Mouse (Mus musculus) T-helper 17 cell (primary cell): ENCODE data around the gene Src.
"Not testable (repeated sequence)": the region's sequence is repeated elsewhere in the genome, so short reads cannot be mapped to it uniquely, and the experiment has no call there.

ENCODE experiments used
- in situ Hi-C, 2 experiments: fragments of 300-600 bp; cut with MboI, MseI; formaldehyde crosslinking; loops; 1 replicate in 1 of 2; 2 replicates in 1 of 2; pipeline ENCODE4 v1.15.1; 2025; ENCODE audit warnings: high pct_unique_total_duplicates in 2 of 2

The Src gene

DNA sequence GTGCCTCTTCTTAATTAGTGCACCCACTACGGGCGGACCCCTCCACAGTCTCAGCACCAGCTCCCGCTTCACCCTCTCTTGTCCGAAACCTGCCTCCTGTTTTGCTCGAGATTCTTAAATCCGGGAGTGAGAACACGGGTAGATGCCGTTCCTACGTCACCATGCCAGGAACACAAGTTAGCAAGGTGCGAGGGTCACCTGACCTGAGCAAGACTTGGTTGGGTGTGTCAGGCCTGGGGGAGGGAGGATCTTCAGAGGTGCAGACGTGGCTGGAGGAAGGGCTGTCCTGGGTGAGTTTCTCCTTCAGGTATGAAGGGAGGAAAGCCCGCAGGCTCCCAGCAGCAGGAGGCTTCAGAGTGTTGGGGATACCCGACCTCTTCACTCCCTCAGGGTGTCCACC, at the start of gene Src:
Src (plus strand) TSS at position 239 of the 400 bp plus-strand sequence.
- in situ Hi-C loops: loop anchor here in 1 of 2 experiments (10.0 kb wide), 1 partner anchor 1417 kb away; no protein-coding TSS in a partner anchor

DNA sequence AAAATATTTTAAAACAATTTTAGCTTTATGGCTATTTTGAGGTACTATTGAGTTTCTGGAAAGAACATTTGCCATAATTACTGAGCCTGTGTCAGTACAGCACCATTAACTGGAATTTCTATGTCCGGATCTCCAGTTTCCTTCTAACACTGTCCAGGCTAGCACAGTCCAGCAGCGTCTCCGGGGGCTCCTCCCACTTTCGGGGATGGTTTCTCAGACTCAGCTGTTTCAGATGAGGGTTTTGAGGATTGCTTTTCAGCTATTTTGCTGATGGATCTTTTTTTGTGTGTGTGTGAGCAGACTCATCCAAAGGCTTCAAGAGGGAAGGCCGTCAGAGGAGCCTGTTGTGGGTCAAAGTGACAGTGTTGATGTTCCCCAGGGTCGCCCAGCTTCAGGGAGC, 46.5 kb upstream of the Src start:
- in situ Hi-C loops: no loop called here

DNA sequence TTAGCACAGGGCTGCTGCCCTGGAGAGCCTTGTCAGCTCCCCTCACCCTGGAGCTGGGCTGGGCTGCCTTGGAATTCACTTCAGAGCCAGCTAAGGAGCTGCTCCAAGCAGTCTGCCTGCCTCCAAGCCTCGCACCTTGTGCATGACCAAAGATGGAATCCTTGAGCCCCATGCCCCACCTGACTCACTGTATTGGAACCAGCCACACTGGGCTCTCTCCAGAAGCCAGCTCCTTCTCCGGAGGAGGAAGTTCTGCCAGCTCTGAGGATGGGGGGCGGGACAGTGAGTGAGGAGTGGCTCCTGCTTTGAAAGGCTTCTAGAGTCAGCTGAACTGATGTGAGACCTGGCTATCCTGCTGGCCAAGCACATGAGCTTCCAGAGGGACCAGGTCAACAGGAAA, 44.6 kb upstream of the Src start:
- in situ Hi-C loops: no loop called here

GRCm38 (mm10) chr2:157375051-157375450, 43.2 kb upstream of the Src start:
- in situ Hi-C loops: no loop called here

GRCm38 (mm10) chr2:157375794-157376757, 42.2 kb upstream of the Src start:
- in situ Hi-C loops: no loop called here

DNA sequence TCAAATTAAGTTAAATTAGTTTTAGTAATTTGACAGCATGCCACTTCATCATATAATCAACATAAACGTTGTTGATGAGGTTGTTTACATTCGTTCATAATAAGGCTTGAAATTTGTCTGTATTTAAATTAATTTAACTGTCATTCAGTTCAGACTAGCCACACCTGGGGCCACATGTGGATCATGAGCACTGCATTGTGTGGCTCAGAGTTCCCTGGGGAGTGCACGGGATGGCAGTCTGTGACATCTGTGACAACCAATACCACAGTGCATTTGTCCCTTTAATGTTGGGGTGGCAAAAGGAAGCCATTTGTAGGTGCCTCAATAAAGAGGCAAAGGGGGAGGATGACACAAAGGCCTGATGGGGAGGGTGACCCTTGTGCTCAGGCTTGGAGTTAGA, 41.2 kb upstream of the Src start:
- in situ Hi-C loops: no loop called here

- in situ Hi-C loops: no loop called here
Measured at GRCm38 (mm10) chr2:157384836-157385235, 33.4 kb upstream of the Src start.

GRCm38 (mm10) chr2:157388901-157389590, 29.2 kb upstream of the Src start:
- in situ Hi-C loops: not testable (repeated sequence)

- in situ Hi-C loops: no loop called here
Measured at GRCm38 (mm10) chr2:157389591-157389921, 28.7 kb upstream of the Src start.

GRCm38 (mm10) chr2:157392331-157392730, 25.9 kb upstream of the Src start:
- in situ Hi-C loops: no loop called here

- in situ Hi-C loops: no loop called here
Measured at GRCm38 (mm10) chr2:157393549-157393948, 24.7 kb upstream of the Src start.

- in situ Hi-C loops: no loop called here
Measured at GRCm38 (mm10) chr2:157394868-157395267, 23.4 kb upstream of the Src start.

DNA sequence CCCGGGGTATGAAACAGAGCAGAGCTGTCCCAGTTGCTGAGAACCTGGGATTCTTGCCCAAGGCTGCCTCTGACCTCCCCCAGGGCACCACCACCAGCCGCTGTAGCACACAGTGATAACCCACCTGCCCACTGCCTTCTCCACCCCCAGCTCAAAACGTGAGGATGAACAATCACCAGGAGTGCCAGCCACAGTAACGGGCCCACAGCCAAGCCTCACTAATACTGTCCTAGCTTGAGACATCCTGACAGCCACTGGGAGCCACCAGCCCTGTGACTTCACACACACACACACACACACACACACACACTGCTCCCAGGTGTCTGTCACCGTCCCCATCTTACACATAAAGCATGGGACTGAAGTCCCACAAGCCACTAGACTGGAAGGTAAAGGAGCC, 22.9 kb upstream of the Src start:
- in situ Hi-C loops: no loop called here

- in situ Hi-C loops: no loop called here
Measured at GRCm38 (mm10) chr2:157395960-157396359, 22.3 kb upstream of the Src start.

- in situ Hi-C loops: no loop called here
Measured at GRCm38 (mm10) chr2:157397376-157397775, 20.9 kb upstream of the Src start.

DNA sequence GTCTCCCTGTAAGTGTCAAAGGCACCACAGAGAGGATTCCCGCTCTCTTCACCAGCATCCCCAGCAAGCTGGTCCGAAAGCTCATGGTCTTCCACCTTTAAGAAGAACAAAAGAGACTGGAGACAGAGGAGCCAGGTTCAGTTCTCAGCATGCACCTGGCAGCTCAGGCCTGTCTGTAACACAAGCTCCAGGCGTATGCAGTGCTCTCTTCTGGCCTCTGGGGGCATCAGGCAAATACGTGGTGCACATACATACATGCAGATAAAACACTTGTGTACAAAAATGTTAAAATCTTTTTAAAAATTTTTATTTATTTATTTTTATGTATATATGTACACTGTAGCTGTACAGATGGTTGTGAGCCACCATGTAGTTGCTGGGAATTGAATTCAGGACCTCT, 19.7 kb upstream of the Src start:
- in situ Hi-C loops: no loop called here

DNA sequence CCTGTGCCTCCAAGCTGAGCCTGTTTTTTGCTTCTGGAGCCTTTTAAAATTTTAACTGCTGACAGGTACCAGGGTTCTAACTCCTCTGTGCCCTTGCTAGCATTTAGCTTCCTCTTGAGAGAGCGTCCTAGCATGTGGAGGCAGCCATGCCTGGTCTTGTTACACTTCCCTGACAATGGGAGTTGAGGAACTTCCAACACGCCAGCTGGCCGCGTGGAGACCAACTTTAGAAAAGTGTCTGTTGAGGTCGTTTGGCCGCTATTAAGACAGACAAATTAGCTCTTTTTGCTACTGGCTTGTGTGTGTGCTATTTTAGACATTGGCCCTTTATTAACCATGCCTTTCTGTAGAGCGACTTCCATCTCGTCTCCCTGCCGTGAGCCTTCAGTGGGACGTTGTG, 18.4 kb upstream of the Src start:
- in situ Hi-C loops: no loop called here

GRCm38 (mm10) chr2:157400491-157400890, 17.8 kb upstream of the Src start:
- in situ Hi-C loops: no loop called here

DNA sequence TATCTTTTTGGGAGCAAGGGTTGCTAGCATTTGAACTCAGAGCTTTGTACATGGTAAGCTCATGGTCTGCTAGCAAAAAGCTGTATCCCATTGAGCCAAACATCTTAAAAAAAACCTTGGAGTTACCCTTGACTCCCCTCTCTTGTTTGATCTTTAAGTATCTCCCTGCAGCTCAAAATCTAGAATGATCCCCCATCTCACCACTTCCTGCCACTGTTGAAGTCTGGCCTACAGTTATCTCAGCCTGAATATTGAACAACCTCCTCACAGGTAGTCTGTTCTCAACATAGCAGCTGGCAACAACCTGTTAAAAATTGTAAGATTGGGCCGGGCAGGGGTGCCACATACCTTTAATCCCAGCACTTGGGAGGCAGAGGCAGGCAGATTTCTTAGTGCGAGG, 17.0 kb upstream of the Src start:
- in situ Hi-C loops: no loop called here

DNA sequence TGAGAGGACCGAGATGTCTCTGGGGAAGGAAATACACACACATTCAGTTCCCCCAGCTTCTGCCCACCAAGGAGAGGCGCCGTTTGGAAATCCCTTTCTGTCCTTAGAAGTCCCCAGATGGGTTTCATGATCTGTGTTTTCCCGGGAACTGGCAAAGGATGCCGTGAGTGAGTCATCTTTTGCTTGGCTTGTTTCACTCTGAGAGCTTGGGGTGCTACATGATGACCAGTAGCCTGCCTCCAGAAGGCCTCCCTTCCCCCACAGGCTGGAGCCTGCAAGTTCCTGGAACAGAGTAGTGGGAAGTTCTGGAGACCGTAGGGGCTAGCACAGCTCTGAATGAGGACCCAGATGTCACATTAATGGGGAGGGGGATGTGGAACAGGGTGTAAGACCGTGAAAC, 10.6 kb upstream of the Src start:
- in situ Hi-C loops: no loop called here

GRCm38 (mm10) chr2:157409793-157410533, 8.3 kb upstream of the Src start:
- in situ Hi-C loops: loop anchor here in 1 of 2 experiments (10.0 kb wide), 1 partner anchor 1425 kb away; no protein-coding TSS in a partner anchor

DNA sequence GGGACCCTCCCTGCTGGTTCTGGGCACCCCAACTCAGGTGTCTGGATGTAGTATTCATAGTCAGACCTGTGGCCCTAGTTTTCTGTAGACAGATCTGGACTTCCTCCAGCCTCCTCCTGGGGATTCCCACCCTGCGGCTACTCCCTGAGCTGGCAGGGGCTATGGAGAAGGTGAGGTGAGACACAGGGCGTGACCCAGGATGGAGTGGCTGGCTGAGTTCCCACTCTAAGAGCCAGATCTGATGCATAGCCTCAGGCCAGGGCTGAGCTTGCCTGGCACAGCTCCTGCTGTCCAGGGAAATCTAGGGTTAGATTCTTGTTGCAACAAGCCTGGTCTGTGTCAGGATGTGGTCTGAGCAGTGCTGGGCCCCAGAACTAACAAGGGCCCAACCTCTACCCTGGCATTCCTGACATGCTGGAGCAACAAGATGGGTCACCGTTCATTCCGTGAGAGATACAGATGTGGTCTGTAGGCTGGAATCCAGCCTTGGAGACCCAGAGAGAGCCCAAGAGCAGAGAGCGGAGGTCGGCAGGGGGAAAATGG, 7.0 kb upstream of the Src start:
- in situ Hi-C loops: loop anchor here in 1 of 2 experiments (10.0 kb wide), 1 partner anchor 1424 kb away; no protein-coding TSS in a partner anchor
